Comparison of ENCODE assay signal across 8 mouse cellular contexts in the genomic region with DNA sequence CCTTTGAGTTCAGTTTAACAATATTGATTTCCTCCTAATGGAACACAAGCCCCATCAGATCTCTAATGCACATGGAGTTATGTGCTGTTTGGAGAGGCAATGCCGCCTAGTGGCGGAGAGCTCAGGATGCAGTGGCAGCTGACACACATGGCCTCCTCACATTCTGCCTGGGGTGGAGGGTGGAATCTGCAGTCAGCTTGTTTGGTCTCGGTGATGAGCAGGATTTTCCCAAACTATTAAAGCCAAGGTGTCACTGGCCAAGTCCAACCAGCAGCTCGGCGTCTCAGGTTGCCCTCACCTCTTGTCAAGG.
DNase-seq lines count a peak whose midpoint lies in the region; ATAC-seq and TF ChIP-seq lines count a peak whose summit lies in the region.

No protein-coding gene starts in this region.

- H3K9ac ChIP-seq in CH12.LX (ENCODE audit: insufficient read depth, low read depth): no peak overlapping the region
- no peak overlapping the region for H3K9ac ChIP-seq in embryonic facial prominence, embryonic 11.5 days (replicated peaks; ENCODE audit: low read length)
- no peak overlapping the region for H3K9ac ChIP-seq in heart, embryonic 12.5 days
- no peak overlapping the region for H3K9ac ChIP-seq in lung, embryonic 14.5 days

- peak; percentile 54 for DNase-seq in CH12.LX (ENCODE audit: extremely low read depth)
- peak; percentile 78 for DNase-seq in ZHBTc4 (ENCODE audit: low read depth, low spot score)
- peak; percentile 69 for DNase-seq in embryonic facial prominence, embryonic 11.5 days (ENCODE audit: low spot score)
- DNase-seq in kidney, postnatal 14 days: peak; percentile 67
- peak; percentile 77 for DNase-seq in lung, embryonic 14.5 days
- DNase-seq in right cerebral cortex, postnatal 10 days (ENCODE audit: low spot score in 2 of 2): peak; percentile 76 to 78

- H3K4me1 ChIP-seq in CH12.LX (ENCODE audit: control insufficient read depth in 1 of 2, insufficient read depth in 2 of 2): no peaks in the 10 kb centered on the region
- no peaks in the 10 kb centered on the region for H3K4me1 ChIP-seq in embryonic facial prominence, embryonic 11.5 days (ENCODE audit: control insufficient read depth, insufficient read depth, low read length)
- H3K4me1 ChIP-seq in heart, embryonic 12.5 days (replicated peaks): peaks cover 19% of the 10 kb centered on the region
- H3K4me1 ChIP-seq in lung, embryonic 14.5 days (ENCODE audit: insufficient read depth): peaks cover 13% of the 10 kb centered on the region

- peak; percentile 69 to 82 for TF ChIP-seq CTCF in CH12.LX (conservative IDR thresholded peaks at IDR 0.05 in 1 of 2, IDR thresholded peaks at IDR 0.05 in 1 of 2; ENCODE audit: low read depth in 2 of 2, low read length in 2 of 2)
- peak; percentile 92 for TF ChIP-seq CTCF in lung, embryonic 14.5 days (IDR thresholded peaks at IDR 0.05; ENCODE audit: low read depth)

- H3K79me2 ChIP-seq in CH12.LX (replicated peaks; ENCODE audit: control insufficient read depth, extremely low read depth, insufficient read depth, poor library complexity, severe bottlenecking): no peaks in the 10 kb centered on the region

- H3K9me3 ChIP-seq in CH12.LX (replicated peaks; ENCODE audit: low read length): no peaks in the 10 kb centered on the region
- no peaks in the 10 kb centered on the region for H3K9me3 ChIP-seq in embryonic facial prominence, embryonic 11.5 days (replicated peaks; ENCODE audit: control insufficient read depth, low read length)
- no peaks in the 10 kb centered on the region for H3K9me3 ChIP-seq in heart, embryonic 12.5 days (replicated peaks)
- no peaks in the 10 kb centered on the region for H3K9me3 ChIP-seq in lung, embryonic 14.5 days (ENCODE audit: low read depth, low read length)

- WGBS in embryonic facial prominence, embryonic 11.5 days: 41% methylated on average over 5 of the region's 5 CpGs
- 43% methylated on average over 5 of the region's 5 CpGs for WGBS in heart, embryonic 12.5 days
- 33% methylated on average over 5 of the region's 5 CpGs for WGBS in lung, embryonic 14.5 days

- dilution Hi-C loops in CH12.LX (cut with MboI; ENCODE audit: extremely low pct_ligation_motif_present, extremely low pct_unique_long_range_greater_than_20kb, low sequenced_read_pairs): no loop called here

- in situ Hi-C loops in CH12.LX (cut with MboI; ENCODE audit: low pct_ligation_motif_present, low pct_unique_long_range_greater_than_20kb, low sequenced_read_pairs): loop anchor here (25.0 kb wide), 1 partner anchor 196 kb away; no protein-coding TSS in a partner anchor

- H3K27me3 ChIP-seq in CH12.LX (replicated peaks): peaks cover 19% of the 10 kb centered on the region
- H3K27me3 ChIP-seq in embryonic facial prominence, embryonic 11.5 days (ENCODE audit: control insufficient read depth, insufficient read depth, low read length): no peaks in the 10 kb centered on the region
- H3K27me3 ChIP-seq in heart, embryonic 12.5 days (replicated peaks): peaks cover 24% of the 10 kb centered on the region
- H3K27me3 ChIP-seq in lung, embryonic 14.5 days (ENCODE audit: insufficient read depth, low read length): no peaks in the 10 kb centered on the region

- no peak for ATAC-seq in embryonic facial prominence, embryonic 11.5 days (replicated peaks; ENCODE audit: insufficient number of reproducible peaks, low FRiP score, low TSS enrichment, low read depth)
- ATAC-seq in heart, embryonic 12.5 days (ENCODE audit: insufficient number of reproducible peaks, low FRiP score): no peak
- ATAC-seq in lung, embryonic 14.5 days (ENCODE audit: insufficient read depth): peak; percentile 36; the same call in 1 of the 2 replicates
- ATAC-seq in megakaryocyte-erythroid progenitor cell, adult 5-6 weeks (replicated peaks; ENCODE audit: low FRiP score, low TSS enrichment, poor library complexity, severe bottlenecking): no peak

- peak; percentile 83 for TF ChIP-seq RAD21 in CH12.LX (IDR thresholded peaks at IDR 0.05; ENCODE audit: low read depth, low read length)

- TF ChIP-seq EP300 in CH12.LX (IDR thresholded peaks at IDR 0.05; ENCODE audit: low read length): no peak

- TF ChIP-seq POLR2A in CH12.LX (IDR thresholded peaks at IDR 0.05; ENCODE audit: low read depth, low read length): no peak

- no peaks in the 10 kb centered on the region for H3K36me3 ChIP-seq in CH12.LX (replicated peaks in 1 of 2; ENCODE audit: control insufficient read depth in 1 of 2, insufficient read depth in 1 of 2, low read length in 1 of 2)
- no peaks in the 10 kb centered on the region for H3K36me3 ChIP-seq in embryonic facial prominence, embryonic 11.5 days (replicated peaks; ENCODE audit: control insufficient read depth, insufficient read depth, low read depth, low read length)
- no peaks in the 10 kb centered on the region for H3K36me3 ChIP-seq in heart, embryonic 12.5 days
- no peaks in the 10 kb centered on the region for H3K36me3 ChIP-seq in lung, embryonic 14.5 days (ENCODE audit: insufficient read depth)

- no peak overlapping the region for H3K27ac ChIP-seq in CH12.LX (ENCODE audit: insufficient read depth, low read depth)
- H3K27ac ChIP-seq in embryonic facial prominence, embryonic 11.5 days (replicated peaks; ENCODE audit: low read depth, low read length): no peak overlapping the region
- H3K27ac ChIP-seq in heart, embryonic 12.5 days (ENCODE audit: poor library complexity, severe bottlenecking): no peak overlapping the region
- no peak overlapping the region for H3K27ac ChIP-seq in lung, embryonic 14.5 days (ENCODE audit: low read depth)

- H3K4me2 ChIP-seq in CH12.LX (ENCODE audit: insufficient read depth, low read depth, poor library complexity, severe bottlenecking): no peak overlapping the region
- no peak overlapping the region for H3K4me2 ChIP-seq in embryonic facial prominence, embryonic 11.5 days (ENCODE audit: low read depth, low read length)
- H3K4me2 ChIP-seq in heart, embryonic 12.5 days: peak overlapping the region; percentile 43; the same call in 1 of the 2 replicates
- H3K4me2 ChIP-seq in lung, embryonic 14.5 days: no peak overlapping the region

- no peak overlapping the region for H3K4me3 ChIP-seq in CH12.LX (replicated peaks in 1 of 3; ENCODE audit: low read depth in 2 of 3, low read length in 2 of 3, poor library complexity in 1 of 3)
- H3K4me3 ChIP-seq in embryonic facial prominence, embryonic 11.5 days (ENCODE audit: low read depth, low read length): no peak overlapping the region
- no peak overlapping the region for H3K4me3 ChIP-seq in heart, embryonic 12.5 days
- no peak overlapping the region for H3K4me3 ChIP-seq in lung, embryonic 14.5 days (ENCODE audit: low read depth, low read length)

TF ChIP-seq in CH12.LX, 34 proteins besides CTCF, POLR2A, EP300 and RAD21:
- no peak for TF ChIP-seq UBTF (IDR thresholded peaks at IDR 0.05; ENCODE audit: low read depth, low read length)
- TF ChIP-seq ZC3H11A (IDR thresholded peaks at IDR 0.05; ENCODE audit: low read depth, low read length): peak; percentile 23; the same call in 1 of the 2 replicates
- TF ChIP-seq SMC3 (IDR thresholded peaks at IDR 0.05; ENCODE audit: low read depth, low read length): peak; percentile 81
- TF ChIP-seq IRF4 (IDR thresholded peaks at IDR 0.05; ENCODE audit: low read depth, low read length): no peak
- no peak for TF ChIP-seq SIN3A (IDR thresholded peaks at IDR 0.05; ENCODE audit: low read length)
- TF ChIP-seq MXI1 (IDR thresholded peaks at IDR 0.05; ENCODE audit: low read depth, low read length): no peak
- TF ChIP-seq MYC (IDR thresholded peaks at IDR 0.05; ENCODE audit: low read depth, low read length): peak; percentile 84
- TF ChIP-seq MAX (IDR thresholded peaks at IDR 0.05; ENCODE audit: low read length): peak; percentile 81
